Mouse (Mus musculus) midbrain, embryonic 16.5 days (tissue): ENCODE data around the gene Immp2l. TPM values are rescaled to one million over a fixed set of nuclear protein-coding genes. Genes with fewer than 3 reads are reported as not detected.

Source experiments
- ATAC-seq: fragments of 200-750 bp; cut with Nextera tagmentation; 2 replicates; pipeline ENCODE4 v1.8.0; 2017; ENCODE audit warnings: moderate TSS enrichment
- H3K27ac ChIP-seq: fragments of 300-500 bp; sonication (generic); 2 replicates; pipeline ENCODE4 v1.5.1; 2014; ENCODE audit warnings: mild to moderate bottlenecking, low read length, mixed read lengths
- H3K27me3 ChIP-seq: fragments of 300-500 bp; sonication (generic); 2 replicates; pipeline ENCODE4 v1.6.1; 2014; ENCODE audit warnings: low read depth, low read length, mixed read lengths; ENCODE audit not compliant: control insufficient read depth, insufficient read depth
- H3K36me3 ChIP-seq: fragments of 300-500 bp; sonication (generic); 2 replicates; pipeline ENCODE4 v1.6.1; 2014; ENCODE audit warnings: mild to moderate bottlenecking, low read length, moderate library complexity, mixed read lengths; ENCODE audit not compliant: control insufficient read depth, insufficient read depth
- H3K4me1 ChIP-seq: fragments of 300-500 bp; sonication (generic); 2 replicates; pipeline ENCODE4 v1.6.1; 2014; ENCODE audit warnings: mild to moderate bottlenecking, low read length, mixed read lengths; ENCODE audit not compliant: control insufficient read depth, insufficient read depth
- H3K4me2 ChIP-seq: fragments of 300-500 bp; sonication (generic); 2 replicates; pipeline ENCODE4 v1.6.1; 2014; ENCODE audit warnings: mild to moderate bottlenecking, low read length, mixed read lengths
- H3K4me3 ChIP-seq: fragments of 300-500 bp; sonication (generic); 2 replicates; pipeline ENCODE4 v1.5.1; 2014; ENCODE audit warnings: low read depth, mild to moderate bottlenecking, low read length, moderate library complexity, mixed read lengths
- H3K9ac ChIP-seq: fragments of 300-500 bp; sonication (generic); 2 replicates; pipeline ENCODE4 v1.6.1; 2014; ENCODE audit warnings: low read depth, low read length, mixed read lengths
- H3K9me3 ChIP-seq: fragments of 300-500 bp; sonication (generic); replicated peaks from 2 replicates; pipeline ENCODE4 v1.6.1; 2014; ENCODE audit warnings: mild to moderate bottlenecking, low read length, mixed read lengths; ENCODE audit not compliant: control insufficient read depth, poor library complexity, severe bottlenecking
- WGBS: fragments of 180-500 bp; shearing (Covaris S2); extraction: QIAGEN DNeasy Blood & Tissue Kit; methylation state at CpG from one replicate; pipeline ENCODE4 v1.1.7; 2014; 5-methylcytosine and 5-hydroxymethylcytosine counted together
- polyA plus RNA-seq: library from polyadenylated mRNA; unstranded; fragments of >200 nt; fragmentation: Nextera tagmentation; extraction: Ambion mirVana; gene quantifications from 2 replicates; pipeline ENCODE4 v1.2.1, GENCODE M21; 2015

Gene Immp2l
- polyA plus RNA-seq, 1 experiment from 2014 or later, result 6.6 TPM

DNA sequence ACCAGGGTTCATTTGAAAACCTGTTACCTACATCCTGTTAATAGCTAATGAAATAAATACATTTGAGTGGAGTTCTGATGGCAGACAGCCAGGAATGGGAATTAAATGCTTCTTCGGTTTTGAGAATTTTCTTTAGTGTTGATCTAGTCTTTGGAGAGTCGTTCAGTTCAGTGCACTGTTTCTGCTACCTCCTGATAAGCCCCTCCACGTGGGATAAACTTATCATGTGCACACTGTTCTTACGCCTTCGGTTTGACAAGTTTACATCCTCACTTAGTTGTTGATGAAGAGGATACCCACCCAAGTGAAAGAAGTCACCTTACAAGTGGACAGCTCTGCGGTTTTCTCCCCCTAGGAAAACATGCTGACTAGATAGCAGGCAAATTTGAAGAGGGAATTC, 88.2 kb downstream of the Immp2l start:
- Histone ChIP-seq H3K27me3 (no peaks in the 10 kb centered on the region), H3K4me3 (no peak overlapping the region), H3K36me3 (no peaks in the 10 kb centered on the region), H3K9ac (no peak overlapping the region), H3K27ac (no peak overlapping the region), H3K9me3 (no peaks in the 10 kb centered on the region), H3K4me1 (no peaks in the 10 kb centered on the region), H3K4me2 (no peak overlapping the region)
- no peak; the same call in 1 of the 2 replicates for ATAC-seq
- WGBS, result 64% methylated on average over 6 of the region's 6 CpGs

- no peak overlapping the region for H3K9ac ChIP-seq
- no peaks in the 10 kb centered on the region for H3K9me3 ChIP-seq
- ATAC-seq, result no peak
- no peak overlapping the region for H3K27ac ChIP-seq
- no peaks in the 10 kb centered on the region for H3K27me3 ChIP-seq
- H3K4me3 ChIP-seq, result no peak overlapping the region
- H3K4me1 ChIP-seq, result no peaks in the 10 kb centered on the region
- no peak overlapping the region for H3K4me2 ChIP-seq
- H3K36me3 ChIP-seq, result no peaks in the 10 kb centered on the region
These were observed 94.5 kb downstream of the Immp2l start for GRCm38 (mm10) chr12:41118358-41118757.

DNA sequence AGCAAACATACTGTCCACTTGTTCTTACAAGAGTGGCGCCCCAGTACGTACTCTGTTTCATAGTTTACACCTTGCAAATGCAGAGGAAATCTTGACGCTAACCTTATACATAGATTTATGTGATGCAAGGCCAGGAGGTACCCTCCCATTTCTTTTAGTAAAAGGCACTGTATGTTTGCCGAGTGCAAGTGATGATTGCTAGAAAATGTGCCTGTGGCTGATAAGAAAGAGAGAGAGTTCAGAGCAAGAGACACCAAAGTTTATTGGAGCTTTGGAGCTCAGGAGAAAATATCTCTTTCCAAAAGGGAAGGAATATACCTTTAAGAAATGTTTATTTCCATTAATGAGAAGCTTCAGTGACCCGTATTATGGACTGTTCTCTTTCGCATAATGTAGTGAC, 95.8 kb downstream of the Immp2l start:
- Histone ChIP-seq H3K27ac (no peak overlapping the region), H3K4me2 (no peak overlapping the region), H3K27me3 (no peaks in the 10 kb centered on the region), H3K9ac (no peak overlapping the region), H3K4me3 (no peak overlapping the region), H3K36me3 (no peaks in the 10 kb centered on the region), H3K9me3 (no peaks in the 10 kb centered on the region), H3K4me1 (no peaks in the 10 kb centered on the region)
- no peak for ATAC-seq
- WGBS, result 75% methylated on average over 6 of the region's 6 CpGs

GRCm38 (mm10) chr12:41123207-41123606, 99.3 kb downstream of the Immp2l start:
- Histone ChIP-seq H3K9me3 (no peaks in the 10 kb centered on the region), H3K27ac (no peak overlapping the region), H3K4me2 (no peak overlapping the region), H3K27me3 (no peaks in the 10 kb centered on the region), H3K9ac (no peak overlapping the region), H3K36me3 (no peaks in the 10 kb centered on the region), H3K4me1 (no peaks in the 10 kb centered on the region), H3K4me3 (no peak overlapping the region)
- 82% methylated on average over 2 of the region's 2 CpGs for WGBS
- ATAC-seq, result no peak

DNA sequence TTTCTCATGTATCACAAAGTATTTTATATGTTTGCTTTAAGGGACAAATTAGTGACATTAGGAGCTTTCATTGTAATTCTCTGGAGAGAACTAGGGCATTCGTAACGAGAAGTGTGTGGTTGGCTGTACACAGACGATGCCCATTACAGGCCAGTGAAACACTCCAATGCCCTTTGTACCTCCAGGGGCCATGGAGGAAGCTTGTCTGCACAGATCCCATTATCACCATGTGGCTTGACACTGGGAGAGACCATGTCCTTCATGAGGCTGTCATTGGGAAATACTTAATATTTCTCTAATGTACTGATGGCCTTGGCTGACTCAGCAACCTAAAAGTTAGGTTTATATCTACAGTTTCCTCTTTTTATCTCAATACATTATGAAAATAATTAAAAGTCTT, 111.0 kb downstream of the Immp2l start:
- Histone ChIP-seq H3K27ac (no peak overlapping the region), H3K4me1 (no peaks in the 10 kb centered on the region), H3K27me3 (no peaks in the 10 kb centered on the region), H3K4me3 (no peak overlapping the region), H3K9me3 (no peaks in the 10 kb centered on the region), H3K4me2 (no peak overlapping the region), H3K36me3 (no peaks in the 10 kb centered on the region), H3K9ac (no peak overlapping the region)
- ATAC-seq, result no peak
- WGBS, result 61% methylated on average over 3 of the region's 3 CpGs

DNA sequence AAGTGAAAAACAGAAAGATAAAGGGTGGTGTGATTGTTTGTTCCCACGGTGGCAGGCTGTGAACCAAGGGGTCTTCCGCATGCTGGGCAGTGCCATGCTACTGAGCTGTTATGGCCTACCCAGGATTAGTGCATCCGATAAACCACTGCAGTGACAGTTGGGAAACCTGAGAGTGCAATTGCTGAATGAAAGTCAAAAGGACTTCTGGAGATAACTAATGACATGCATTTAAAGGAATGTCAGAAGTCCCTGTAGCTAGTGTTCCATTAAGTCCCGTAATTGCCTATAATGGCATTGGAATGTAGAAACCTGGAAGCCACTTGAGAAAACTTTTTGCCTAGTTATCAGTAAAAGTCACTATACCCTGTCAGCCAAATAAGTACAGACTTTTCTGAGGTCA, 135.7 kb downstream of the Immp2l start:
- H3K27ac ChIP-seq, result no peak overlapping the region
- no peaks in the 10 kb centered on the region for H3K4me1 ChIP-seq
- no peak overlapping the region for H3K9ac ChIP-seq
- H3K4me3 ChIP-seq, result no peak overlapping the region
- H3K27me3 ChIP-seq, result no peaks in the 10 kb centered on the region
- WGBS, result 91% methylated on average over 4 of the region's 4 CpGs
- no peaks in the 10 kb centered on the region for H3K36me3 ChIP-seq
- no peak for ATAC-seq
- H3K9me3 ChIP-seq, result no peaks in the 10 kb centered on the region
- no peak overlapping the region for H3K4me2 ChIP-seq

DNA sequence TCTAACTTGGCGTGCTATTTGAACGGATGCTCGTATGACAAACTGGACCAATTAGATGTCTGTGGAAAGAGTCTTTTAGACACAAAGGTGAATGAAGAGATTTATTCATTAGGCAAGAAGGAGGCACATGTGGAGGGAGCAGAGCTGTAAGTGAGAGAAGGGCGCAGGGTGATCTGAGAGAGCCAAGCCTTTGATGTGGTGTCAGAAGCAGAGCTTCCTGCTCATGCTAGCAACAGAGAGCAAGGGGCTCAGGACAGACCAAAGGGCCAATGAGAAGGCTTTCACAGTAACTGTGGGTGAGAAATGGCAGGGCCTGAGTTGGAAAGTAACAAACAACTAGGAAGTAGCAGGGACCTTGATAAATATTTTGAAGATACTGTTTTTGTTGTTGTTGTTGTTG, 143.9 kb downstream of the Immp2l start:
- no peaks in the 10 kb centered on the region for H3K4me1 ChIP-seq
- no peak for ATAC-seq
- no peaks in the 10 kb centered on the region for H3K9me3 ChIP-seq
- no peak overlapping the region for H3K4me3 ChIP-seq
- H3K9ac ChIP-seq, result no peak overlapping the region
- H3K36me3 ChIP-seq, result no peaks in the 10 kb centered on the region
- no peak overlapping the region for H3K4me2 ChIP-seq
- H3K27ac ChIP-seq, result no peak overlapping the region
- WGBS, result 76% methylated on average over 4 of the region's 4 CpGs
- H3K27me3 ChIP-seq, result no peaks in the 10 kb centered on the region

GRCm38 (mm10) chr12:41170051-41170450, 146.2 kb downstream of the Immp2l start:
- H3K4me3 ChIP-seq, result no peak overlapping the region
- WGBS, result 37% methylated on average over 1 of the region's 1 CpGs
- H3K36me3 ChIP-seq, result no peaks in the 10 kb centered on the region
- no peak overlapping the region for H3K27ac ChIP-seq
- H3K4me1 ChIP-seq, result no peaks in the 10 kb centered on the region
- ATAC-seq, result no peak
- H3K27me3 ChIP-seq, result no peaks in the 10 kb centered on the region
- H3K4me2 ChIP-seq, result no peak overlapping the region
- no peaks in the 10 kb centered on the region for H3K9me3 ChIP-seq
- H3K9ac ChIP-seq, result no peak overlapping the region

DNA sequence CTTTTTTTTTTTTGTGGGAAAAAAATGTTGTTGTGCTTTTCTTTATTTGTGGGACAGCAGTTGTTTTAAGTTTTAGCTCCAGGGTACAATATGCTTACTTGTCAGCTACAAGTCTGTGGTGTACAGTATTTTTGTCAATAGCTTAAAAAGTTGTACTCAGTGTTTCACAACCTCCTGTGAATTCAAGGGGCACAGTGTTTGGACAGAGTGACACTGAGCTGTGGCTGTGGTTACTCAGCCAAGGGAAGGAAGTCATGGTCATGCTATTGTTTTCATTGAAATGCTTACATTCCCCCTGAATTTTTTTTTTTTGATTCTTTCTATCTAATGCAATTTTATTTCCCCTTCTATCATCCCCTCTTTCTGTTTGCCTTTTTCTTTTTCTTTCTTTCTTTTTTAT, 159.0 kb downstream of the Immp2l start:
- no peaks in the 10 kb centered on the region for H3K27me3 ChIP-seq
- no peak overlapping the region for H3K27ac ChIP-seq
- no peaks in the 10 kb centered on the region for H3K9me3 ChIP-seq
- no peak overlapping the region for H3K4me3 ChIP-seq
- no peak for ATAC-seq
- H3K36me3 ChIP-seq, result no peaks in the 10 kb centered on the region
- no peak overlapping the region for H3K9ac ChIP-seq
- H3K4me1 ChIP-seq, result no peaks in the 10 kb centered on the region
- H3K4me2 ChIP-seq, result no peak overlapping the region

DNA sequence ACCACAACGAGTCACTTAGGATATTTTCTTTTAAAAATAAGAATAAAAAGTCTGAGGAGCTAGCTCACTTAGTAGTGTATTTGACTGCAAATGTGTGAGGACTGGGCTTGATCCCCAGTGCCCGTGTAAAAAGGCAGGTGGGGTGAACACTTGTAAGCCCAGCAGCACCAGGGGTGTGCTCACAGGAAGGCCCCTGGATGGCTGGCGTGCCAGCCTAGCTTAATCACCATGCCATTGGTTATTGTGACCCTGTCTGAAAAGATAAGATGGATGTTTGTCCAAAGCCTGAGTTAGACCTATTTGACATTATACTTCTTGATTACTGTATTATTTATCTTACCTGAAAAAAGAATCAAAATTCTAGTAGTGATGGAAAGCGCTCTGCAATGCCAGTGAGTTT, 161.2 kb downstream of the Immp2l start:
- H3K36me3 ChIP-seq, result no peaks in the 10 kb centered on the region
- no peak overlapping the region for H3K4me3 ChIP-seq
- H3K4me2 ChIP-seq, result no peak overlapping the region
- H3K27me3 ChIP-seq, result no peaks in the 10 kb centered on the region
- 74% methylated on average over 4 of the region's 4 CpGs for WGBS
- H3K27ac ChIP-seq, result no peak overlapping the region
- no peaks in the 10 kb centered on the region for H3K4me1 ChIP-seq
- no peak for ATAC-seq
- H3K9me3 ChIP-seq, result no peaks in the 10 kb centered on the region
- no peak overlapping the region for H3K9ac ChIP-seq
